Mouse (Mus musculus) cerebellum, adult 8-10 months (tissue): ENCODE data around the gene Gm47959.
"Not testable (repeated sequence)": the region's sequence is repeated elsewhere in the genome, so short reads cannot be mapped to it uniquely, and the experiment has no call there.

Experiments
- DNase-seq: peaks from one replicate; pipeline ENCODE4 v3.0.0; 2022

Gm47959 gene

DNA sequence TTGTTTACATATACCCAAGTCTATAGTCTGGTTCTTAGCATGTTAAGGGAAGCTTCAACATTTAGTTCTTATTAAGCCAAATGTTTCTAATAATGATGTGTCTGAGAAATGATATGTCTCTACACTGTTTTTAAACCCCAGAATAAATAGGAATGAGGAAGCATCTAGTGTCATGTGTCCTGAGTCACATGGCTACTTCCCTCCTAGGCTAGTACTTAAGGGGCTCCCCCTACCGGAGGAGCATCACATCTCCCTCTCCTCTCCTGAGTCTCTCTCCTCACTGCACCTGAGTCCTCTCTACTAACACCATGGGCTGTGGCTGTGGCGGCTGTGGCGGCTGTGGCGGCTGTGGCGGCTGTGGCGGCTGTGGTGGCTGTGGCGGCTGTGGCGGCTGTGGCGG lies at the start of gene Gm47959:
Gene Gm47959 (plus strand): TSS at position 243 of the 400 bp plus-strand sequence.
- not testable (repeated sequence) for DNase-seq

- not testable (repeated sequence) for DNase-seq
Measured at GRCm38 (mm10) chr1:82955913-82956312, 44.4 kb upstream of the Gm47959 start, which contains the start of gene Gm7544. Gene Gm7544 (minus strand): TSS chr1:82956013.

DNA sequence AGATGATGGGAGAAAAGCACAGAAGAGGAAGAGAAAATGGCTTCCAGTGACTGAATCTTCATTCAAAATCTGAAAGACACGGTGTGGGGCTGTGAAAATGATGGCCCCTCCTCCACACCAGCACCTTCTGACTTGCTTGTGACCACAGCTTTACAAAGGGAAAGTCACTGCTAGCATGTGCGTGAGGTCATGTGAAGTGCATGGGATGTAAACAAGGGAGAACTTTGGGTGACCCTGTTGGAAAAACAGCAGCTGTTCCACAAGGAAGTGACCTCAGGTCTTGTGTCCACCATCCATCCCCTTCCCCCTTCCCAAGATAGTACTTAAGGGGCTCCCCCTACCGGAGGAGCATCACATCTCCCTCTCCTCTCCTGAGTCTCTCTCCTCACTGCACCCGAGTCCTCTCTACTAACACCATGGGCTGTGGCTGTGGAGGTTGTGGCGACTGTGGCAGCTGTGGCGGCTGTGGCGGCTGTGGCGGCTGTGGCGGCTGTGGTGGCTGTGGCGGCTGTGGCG lies 40.4 kb upstream of the Gm47959 start, which contains the start of gene Gm47955:
Gene Gm47955 (plus strand): TSS at position 417 of the 516 bp plus-strand sequence.
- no peak for DNase-seq

DNA sequence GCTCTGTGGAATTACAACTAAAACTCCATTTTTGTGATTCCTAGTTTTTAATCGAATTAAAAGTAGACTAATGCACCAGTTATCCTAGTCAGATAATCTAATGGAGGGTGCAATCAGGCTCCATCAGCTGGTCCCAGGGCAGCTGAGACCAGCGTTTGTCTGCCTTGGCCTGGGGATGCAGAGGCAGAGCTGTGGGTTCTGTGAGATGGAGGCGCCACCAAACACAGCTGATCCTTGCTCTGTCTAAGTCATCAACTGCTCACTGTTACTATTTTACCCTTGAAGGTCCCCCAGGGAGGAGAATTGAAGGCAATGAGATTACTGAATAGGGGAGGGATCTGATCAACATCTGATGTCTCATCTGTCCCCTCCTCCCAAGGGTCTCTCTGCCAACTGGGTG lies 33.9 kb upstream of the Gm47959 start:
- no peak for DNase-seq

GRCm38 (mm10) chr1:82972046-82972445 lies 28.3 kb upstream of the Gm47959 start:
- no peak for DNase-seq

- no peak for DNase-seq
Measured at GRCm38 (mm10) chr1:82973244-82973643, 27.1 kb upstream of the Gm47959 start.

DNA sequence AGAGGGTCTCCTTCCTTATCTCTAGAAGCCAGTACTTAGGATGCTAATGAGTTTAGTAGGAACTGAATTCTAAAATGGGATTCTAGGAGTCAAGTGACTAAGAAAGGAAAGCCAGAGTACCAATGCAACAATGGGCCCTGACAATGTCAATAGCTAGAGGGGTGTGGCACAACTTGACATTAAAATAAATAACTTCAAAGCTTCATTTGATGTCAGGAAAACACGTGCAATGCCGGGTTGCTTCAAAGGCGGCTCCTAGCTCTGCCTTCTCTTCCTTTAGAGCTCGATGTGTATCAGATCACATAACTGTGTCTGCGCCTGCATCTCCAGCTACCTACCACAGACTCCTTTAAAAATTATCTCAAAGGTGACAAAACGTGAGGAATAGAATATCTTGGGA lies 26.4 kb upstream of the Gm47959 start:
- DNase-seq, result no peak

- no peak for DNase-seq
Measured at GRCm38 (mm10) chr1:82974342-82974741, 26.0 kb upstream of the Gm47959 start.

DNA sequence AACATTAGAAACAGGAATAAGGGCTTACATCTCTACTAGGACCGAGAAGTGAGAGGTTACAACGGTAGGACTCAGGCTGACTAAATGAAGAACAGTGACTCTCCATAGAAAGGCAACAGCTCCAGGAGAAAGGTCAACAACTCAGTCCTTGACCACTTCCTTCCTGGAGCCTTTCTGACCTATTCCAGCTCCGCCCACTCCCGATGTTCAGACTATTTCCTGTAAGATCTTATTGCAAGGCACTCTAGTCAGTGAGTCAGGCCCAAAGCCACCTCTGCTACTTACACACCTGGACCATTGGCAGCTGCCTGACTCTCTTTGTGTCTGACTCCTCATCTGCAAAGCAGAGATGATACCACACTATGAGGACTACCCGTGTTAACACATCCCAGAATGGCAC lies 24.6 kb upstream of the Gm47959 start:
- no peak for DNase-seq

DNA sequence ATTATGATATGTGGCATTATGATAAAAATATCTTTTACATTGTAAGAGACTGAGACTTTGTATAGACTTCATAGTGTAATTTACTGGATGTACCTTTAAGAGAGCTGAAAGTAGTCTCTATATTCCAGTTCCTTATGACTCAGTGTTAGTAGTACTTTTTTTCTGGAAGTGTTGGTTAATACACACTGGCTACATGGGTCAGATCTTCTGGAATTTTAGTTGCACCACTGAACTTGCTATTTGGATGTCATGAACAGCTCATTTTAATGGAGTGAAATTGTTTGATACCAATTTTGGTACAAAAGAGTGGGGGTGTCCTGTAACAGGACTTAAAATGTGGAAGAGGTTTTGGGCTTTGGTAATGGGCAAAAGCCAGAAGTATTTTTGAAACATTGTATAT lies 22.5 kb upstream of the Gm47959 start:
- DNase-seq, result no peak

DNA sequence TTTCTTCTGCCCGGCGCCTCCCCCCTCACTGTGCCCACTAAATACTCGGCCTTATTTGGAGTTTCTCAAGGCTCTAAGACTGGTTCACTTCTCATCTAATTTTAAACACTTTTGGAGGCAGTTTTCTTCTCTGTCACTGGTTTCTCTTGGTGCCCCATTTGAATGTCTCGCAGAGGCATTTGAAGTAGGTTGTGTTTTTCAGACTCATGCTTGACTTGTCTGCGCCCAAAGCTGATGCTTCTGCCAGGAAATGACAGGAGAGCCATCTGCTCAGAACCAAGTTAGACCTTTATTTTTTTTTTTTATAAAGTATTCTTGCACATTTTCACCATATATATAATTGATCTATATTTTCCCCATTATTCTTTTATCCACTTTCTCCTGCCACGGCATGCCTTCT lies 13.6 kb upstream of the Gm47959 start:
- DNase-seq, result no peak

DNA sequence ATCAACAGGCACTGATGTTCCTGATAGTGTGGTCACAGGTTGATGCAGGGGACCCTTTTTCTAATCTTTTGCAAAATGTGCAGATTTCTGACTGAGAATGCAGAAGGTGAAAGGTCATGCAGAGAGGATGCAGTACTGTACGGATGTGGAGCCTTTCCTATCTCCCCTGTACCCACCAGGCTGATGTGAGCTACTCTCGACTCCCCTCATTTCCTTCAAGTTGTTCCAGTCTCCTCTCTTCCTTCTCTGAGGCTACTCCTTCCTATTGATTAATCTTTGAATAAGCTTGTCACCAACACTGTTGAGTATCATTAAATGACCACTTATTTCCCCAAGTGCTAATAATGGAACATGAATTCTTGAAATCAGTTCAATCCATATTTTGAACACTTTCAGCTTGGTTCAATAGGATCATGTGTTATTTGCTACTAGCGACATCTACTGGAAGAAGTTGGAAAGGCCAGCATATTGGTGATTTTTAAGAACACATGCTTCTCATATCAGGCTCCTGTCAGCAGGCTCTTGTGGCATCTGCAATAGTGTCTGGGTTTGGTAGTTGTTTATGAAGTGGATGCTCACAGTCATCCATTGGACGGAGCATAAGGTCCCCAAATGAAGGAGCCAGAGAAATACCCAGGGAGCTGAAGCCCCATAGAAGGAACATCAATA lies 12.7 kb upstream of the Gm47959 start:
- DNase-seq, result peak; percentile 47

GRCm38 (mm10) chr1:82991062-82991461 lies 9.3 kb upstream of the Gm47959 start:
- DNase-seq, result no peak

DNA sequence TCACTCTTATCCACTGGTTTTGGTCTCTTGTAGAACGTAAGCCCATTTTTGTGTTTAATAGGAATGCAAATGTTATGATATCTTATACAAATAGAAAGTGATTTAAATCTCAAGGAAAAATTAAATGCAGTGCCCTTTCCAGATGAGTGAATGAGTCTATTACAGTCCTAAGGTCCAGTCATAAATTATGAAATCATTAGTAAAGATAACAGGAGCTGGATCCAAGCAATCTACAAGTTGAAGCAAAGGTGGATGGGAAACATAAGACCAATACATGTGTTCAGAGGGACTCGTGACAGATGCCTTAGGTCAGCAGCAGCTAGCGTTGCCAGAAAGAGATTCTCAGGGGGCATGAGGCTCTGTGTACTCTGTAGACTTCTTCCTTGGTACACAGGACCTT lies 8.8 kb upstream of the Gm47959 start:
- DNase-seq, result no peak

GRCm38 (mm10) chr1:82992093-82992492 lies 8.3 kb upstream of the Gm47959 start:
- no peak for DNase-seq

DNA sequence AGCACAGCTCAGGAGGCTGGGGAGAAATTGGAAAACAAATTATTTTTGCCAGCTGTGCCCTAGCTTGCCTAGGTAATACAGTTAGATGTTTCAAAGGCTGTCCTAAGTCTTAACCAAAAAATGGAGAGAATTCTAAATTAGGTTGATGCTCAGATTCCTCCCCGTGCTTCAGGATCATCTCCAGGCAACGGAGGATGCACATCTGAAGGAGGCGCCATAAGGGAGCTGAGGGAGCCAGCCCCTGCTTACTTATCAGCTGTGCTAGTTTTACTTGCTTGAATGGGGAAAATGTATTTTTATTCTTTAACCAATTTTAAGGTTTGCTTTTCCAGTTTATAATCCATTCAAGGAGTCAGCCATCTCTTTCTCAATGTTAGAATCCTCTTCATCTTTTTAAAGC lies 6.4 kb upstream of the Gm47959 start:
- no peak for DNase-seq

DNA sequence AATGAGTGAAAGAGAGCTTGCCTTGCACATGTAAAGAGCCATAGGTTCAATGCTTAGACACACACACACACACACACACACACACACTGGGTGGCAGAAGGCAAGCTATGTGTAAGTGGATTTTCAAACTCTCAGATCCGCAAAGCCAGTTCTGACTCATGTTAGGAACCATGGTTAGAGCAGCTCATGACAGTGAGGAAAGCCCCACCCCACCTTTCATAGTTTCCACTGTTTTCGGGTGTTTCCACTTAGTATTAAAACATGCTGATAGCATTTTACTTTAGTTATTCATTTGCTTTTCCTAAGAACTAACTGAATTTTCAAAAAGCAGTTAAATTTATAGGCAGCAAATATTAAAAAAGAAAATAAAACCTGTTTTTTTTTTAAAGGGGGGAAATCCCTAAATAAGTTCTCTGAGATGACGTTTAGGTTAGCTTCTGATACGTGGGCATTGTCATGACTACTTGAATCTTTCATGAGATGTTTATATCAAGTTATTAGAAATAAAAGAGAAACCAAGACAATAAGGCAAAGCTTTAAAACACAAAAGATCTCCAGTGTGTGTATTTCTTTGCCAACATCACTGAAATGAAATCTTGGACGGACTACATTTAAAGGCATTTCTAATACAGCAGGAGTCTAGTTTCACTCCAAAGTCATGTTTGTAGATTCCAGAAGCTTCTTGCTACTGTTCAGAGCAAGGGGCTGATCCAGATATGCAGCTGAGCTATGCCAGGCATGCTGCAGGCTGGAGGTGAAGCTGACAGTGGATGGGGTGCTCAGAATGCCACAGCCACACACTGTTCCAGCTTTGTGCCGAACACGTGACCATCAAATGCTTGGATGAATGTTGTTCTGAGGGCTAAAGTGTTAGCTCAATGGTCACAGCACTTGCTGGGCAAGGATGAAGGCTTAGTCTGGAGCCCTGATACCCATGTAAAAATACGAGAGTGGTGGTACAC lies 6.2 kb downstream of the Gm47959 start:
- DNase-seq, result no peak

- DNase-seq, result no peak
Measured at GRCm38 (mm10) chr1:83007471-83007870, 7.1 kb downstream of the Gm47959 start.

GRCm38 (mm10) chr1:83014477-83014876 lies 14.1 kb downstream of the Gm47959 start:
- DNase-seq, result no peak

DNA sequence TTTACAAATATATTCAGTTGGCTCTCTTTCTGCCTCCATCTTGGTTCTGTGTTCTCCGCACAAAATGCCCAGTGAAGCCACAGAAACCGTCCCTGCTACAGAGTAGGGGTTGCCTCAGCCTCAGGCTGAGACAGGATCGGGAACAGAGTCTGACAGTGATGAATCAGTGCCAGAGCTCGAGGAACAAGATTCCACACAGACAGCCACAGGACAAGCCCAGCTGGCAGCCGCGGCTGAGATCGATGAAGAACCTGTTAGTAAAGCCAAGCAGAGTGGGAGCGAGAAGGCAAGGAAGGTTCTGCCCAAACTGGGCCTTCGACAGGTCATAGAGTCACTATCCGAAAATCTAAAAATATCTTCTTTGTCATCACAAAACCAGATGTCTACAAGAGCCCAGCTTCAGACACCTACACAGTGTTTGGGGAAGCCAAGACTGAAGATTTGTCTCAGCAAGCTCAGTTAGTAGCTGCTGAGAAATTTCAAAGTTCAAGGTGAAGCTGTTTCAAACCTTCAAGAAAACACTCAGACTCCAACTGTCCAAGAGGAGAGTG lies 15.1 kb downstream of the Gm47959 start:
- no peak for DNase-seq

GRCm38 (mm10) chr1:83016556-83016955 lies 16.2 kb downstream of the Gm47959 start:
- no peak for DNase-seq

- no peak for DNase-seq
Measured at GRCm38 (mm10) chr1:83031950-83032349, 31.6 kb downstream of the Gm47959 start.

DNA sequence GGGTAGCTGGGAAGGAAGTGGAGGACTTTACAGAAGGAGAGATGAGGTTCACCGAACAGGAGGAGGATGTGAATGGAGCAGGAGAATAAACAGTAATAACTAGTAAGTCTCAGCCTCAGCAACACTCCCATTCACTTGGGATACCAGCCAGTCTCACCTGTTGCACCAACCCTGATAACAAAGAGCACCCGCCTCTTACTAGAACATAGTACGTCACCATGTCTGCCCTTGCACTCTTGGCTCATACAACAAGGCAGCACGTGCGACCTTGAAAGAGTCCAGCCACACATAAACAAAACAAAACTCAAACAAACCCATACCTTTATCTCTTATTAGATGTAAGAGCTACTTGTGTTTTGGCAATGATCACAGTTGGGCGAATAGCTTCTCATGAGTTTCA lies 32.2 kb downstream of the Gm47959 start:
- no peak for DNase-seq
